Mouse (Mus musculus): ENCODE measurements around the gene Phf2.
A peak's percentile ranks its signal among the peaks of the same experiment; 100 is the strongest.

Phf2 gene

DNA sequence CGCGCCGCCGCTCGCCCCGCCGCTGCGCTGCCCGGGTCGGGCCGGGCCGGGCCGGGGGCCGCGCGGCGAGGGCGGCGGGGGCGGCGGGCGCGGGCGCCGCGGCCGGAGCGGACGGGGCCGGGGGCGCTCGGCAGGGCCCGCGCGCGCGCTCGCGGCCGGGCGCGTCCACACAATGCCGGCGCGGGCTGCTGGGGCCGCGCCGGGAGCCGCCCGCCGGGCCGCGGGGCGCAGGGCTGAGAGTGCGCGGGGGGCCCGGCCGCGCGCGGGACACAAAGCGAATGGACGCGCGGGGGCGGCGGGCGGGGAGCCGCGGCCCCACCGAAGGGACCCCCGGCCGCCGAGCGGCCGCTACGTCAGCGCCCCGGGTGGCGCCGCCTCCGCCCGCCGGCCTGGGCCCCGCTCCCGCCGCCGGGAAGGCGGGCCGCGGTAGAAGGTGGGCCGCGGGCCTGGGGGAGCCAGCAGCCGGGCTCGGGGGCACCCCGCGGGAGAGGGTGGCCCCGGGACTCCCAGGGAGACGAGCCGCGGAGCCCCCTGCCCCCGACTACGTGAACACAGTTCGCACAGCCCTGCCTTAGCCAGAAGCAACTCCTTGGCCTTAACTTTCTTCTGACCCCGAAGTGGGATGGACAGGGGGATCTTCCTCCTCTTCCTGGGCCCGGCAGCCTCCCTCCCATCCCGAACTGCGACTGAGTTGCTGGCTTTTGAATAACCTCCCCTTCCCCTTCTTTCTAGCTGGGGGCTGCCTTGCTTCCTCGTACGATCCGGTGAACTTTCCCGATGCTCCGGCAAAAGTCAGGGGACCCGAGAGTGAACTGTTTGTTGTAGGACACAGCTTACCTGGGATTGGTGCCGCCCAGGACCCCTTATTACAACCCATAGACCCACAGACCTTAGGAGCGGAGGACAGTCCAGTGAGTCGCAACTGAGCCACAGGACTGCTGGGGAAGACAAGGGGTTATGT lies at the start of gene Phf2:
Gene Phf2, minus strand, starts transcription at position 349 of the 961 bp plus-strand sequence.
- DNase-seq, result peak; percentile 61 to 69

DNA sequence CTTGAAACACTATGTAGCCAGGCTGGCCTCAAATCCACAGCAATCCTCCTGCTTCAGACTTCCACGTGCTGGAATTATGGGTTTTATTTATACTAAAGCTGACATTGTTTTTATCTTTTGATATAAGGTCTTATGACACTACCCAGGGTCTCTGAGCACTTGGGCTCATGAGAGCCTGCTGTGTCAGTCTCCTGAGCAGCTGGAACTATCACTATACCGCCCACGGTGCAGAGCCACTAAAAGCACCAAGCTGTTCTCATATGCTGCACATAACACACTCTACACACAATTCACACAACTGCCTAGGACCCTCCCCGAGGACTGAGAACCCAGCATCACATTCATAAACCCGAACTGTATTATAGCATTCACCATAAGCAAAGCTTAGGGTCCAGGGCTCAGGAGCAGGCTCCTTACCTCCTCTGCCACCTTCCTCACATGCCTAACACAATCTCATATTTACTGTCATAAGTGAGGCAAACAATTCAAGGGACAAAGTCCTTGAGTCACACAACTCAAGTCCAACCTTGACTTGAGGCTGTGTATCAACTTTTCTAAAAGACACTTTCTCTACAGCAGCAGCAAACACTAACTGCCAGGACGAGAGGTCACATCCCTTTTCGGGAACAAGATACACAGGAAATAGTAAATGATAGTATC lies 49.0 kb upstream of the Phf2 start:
- no peak for DNase-seq

DNA sequence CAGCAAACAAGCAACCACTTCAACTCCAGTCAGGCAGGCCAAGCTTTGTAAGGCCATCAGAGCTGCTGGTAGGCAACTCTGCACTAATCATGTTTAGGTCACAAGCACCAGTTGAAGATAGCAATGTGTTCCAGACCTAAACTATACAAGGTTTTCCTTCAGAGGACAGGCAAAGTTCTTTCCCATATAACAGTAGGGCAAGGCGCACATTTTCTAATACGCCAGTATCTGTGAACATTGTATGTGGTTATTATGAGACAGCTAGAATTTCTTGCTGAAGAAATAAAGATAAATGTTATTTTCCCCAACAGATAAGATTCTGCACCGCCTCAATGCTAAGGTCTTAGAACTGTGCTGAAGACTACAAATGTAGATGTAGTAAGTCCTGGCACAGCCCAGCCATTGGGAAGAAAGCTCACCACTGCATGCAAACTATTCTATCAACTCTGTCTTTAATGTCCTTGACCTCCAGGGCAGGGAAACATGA lies 46.2 kb upstream of the Phf2 start:
- DNase-seq, result no peak

DNA sequence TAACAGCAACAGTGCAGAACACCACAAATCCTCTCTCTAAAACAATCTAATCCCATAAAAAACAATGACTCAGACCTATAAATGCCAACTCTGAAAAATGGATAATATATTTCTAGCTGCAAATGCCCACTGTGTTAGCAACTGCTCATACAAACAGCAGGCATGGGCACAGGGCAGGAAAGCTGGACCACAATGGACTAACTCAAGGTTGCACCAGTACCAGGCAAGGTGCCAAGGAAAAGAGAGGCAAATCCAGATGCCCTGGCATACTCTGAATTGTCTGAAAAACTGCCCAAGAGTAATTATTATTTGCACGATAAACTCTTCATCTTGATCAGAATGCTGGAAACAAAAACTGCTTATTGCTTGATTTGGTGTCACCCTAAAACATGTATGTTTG lies 42.8 kb upstream of the Phf2 start:
- no peak for DNase-seq

DNA sequence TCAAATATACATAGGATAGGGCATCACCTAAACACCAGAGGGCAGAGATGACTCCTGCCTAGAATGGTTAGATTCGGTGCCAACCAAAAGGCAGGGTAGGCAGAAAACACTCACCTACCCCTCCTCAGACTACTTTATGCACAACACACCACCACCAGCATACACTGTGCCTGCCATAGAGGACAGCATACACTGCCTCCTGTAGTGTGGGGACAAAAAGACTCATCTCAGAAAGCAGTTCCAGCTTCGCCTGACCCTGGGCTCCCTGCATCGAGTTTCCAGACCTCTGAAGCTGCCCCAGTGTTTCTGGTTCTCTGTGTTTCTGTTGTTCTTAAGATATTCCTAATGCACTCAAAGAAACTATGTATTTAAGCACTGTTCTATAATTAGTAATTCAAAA lies 42.2 kb upstream of the Phf2 start:
- no peak for DNase-seq

DNA sequence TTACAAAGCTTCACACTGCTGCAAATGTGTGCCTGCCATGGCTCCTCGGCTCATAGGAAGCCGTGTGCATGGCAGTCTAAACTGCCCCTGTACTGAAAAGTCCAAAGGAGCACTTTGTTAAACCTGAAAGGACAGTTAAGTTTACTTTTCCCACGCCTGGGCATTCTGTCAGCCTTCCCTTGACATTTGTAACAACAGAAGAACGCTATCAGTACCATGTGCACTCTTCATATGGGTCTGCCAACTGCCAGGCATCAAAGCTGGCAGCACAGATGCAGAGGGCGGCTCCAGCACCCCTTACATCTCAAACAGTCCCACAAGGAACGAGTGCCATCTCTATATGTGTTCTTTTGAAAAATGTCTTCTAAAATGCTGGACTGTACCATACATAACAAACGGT lies 40.5 kb upstream of the Phf2 start:
- DNase-seq, result no peak

DNA sequence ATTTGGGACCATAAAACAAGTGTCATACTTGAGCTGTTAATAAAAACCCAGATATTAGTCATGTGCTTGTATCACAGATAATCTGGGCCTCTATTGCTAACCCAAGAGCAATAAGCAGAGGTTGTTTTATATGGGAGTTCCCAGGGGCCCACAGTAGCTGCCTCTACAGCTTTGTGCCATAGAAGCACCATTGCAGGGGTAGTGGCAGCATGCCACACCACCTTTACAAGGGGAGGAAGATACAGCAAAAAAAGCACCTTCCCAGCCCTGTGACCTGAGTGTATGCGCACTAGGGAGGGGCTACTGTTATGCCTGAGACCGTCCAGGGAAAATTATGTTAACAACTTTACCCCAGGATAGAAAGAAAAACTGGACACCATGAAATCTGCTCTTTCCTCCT lies 34.5 kb upstream of the Phf2 start:
- no peak for DNase-seq

DNA sequence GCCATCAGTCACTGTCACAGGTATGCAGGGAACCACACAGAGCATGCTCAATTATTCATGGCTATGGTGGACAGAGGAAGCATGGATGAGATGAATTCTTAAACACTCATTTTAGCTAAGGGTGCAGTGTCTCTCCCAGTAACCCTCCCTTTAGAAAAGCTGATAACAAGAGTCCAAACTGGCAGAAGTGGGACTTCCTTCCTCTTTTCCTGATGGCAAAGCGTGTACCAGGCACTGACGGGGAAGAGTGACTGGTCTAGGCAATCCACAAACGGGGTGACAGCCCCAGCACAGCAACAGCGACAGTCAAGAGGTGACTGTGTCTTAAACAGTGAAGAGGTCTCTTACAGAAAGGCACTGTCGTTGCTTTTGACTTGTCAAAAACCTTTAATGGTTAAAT lies 24.5 kb upstream of the Phf2 start:
- DNase-seq, result no peak

DNA sequence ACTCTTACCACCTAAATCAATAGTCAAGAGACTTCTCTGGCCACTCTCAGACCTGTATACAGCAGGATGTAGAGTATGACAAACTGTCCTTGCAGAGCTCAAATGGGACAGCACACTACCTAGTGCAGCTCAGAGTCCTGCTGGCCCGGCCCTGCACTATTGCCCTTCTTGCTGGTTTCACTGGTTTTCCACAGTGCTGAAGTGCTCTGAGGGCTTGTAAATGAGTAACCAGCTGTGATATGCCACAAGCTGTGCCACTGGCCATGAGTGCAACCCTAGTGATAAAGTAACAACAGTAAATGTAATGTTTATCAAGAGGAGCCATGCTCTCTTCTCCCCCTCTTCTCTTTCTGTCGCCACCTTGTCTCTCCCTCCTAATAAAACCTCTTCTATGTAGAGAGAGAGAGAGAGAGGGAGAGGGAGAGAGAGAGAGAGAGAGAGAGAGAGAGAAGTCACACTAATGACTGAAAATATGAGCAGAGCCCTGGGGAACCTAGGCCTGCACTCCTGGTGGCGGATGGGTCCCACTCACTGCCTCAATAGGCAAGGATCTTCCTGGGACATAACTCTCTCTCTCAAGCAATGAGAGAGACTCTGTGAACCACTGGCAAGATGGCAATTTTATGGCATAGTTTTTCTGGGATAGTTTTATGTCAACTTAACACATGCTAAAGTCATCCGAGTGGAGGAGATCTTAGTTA lies 19.5 kb upstream of the Phf2 start:
- DNase-seq, result peak in 1 of 2 experiments; percentile 42

DNA sequence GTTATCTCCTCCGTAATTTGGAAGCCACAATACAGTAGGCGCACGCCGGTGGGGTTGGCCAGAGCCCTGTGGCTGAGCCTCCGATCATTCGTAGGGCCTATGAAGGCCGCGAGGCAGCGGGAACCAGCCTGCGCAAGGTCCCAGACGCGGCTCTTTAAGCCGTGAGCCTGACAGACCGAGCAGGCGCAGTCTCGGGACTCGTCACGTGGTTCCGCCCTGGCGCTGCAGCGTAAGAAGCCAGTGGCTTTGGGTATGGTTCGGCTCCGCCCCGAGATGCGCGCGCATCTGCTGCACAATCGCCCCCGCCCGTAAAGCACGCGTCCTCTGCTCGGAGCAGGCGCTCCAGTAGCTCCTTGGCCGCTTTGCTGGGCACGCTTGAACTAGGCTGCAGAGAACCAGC lies 7.6 kb upstream of the Phf2 start:
- DNase-seq, result peak; percentile 99 to 100

DNA sequence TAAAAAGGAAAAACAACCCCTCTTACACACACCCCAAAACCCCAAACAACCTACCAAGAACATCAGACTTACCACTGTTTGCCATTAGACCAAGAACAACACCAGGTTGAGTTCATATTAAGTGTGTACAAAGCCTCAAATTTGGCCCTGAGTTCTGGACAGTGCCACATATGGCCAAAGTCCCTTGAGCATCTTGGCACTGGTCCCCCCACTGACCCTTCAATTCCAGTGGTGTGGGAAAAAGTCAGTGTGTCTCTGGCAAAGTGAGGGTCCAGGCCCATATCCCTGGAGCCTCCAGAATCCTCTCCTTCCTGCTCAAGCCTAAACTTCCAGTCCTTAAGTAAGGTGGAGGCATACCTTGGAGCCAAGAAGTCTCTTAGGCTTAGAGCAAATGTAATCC lies 6.9 kb upstream of the Phf2 start:
- DNase-seq, result no peak

DNA sequence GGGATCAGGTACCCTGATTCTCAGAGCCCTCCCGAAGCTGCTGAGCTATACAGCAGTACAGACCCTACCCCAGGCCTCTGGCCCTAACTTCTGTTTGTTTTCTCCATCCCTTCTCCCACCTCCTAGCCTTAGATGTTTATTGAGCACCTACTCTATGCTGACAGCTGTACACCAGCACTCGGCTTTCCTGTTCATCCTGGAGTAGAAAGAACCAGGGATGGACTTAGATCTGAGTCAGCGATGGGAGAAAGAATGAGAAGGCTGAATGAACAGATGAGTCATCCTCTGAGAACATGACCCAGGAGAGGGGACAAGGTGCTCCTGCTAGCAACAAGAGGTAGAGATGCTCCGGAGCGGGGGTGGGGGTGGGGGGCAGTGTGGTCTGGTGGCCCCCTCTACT lies 1.8 kb upstream of the Phf2 start:
- DNase-seq, result no peak

DNA sequence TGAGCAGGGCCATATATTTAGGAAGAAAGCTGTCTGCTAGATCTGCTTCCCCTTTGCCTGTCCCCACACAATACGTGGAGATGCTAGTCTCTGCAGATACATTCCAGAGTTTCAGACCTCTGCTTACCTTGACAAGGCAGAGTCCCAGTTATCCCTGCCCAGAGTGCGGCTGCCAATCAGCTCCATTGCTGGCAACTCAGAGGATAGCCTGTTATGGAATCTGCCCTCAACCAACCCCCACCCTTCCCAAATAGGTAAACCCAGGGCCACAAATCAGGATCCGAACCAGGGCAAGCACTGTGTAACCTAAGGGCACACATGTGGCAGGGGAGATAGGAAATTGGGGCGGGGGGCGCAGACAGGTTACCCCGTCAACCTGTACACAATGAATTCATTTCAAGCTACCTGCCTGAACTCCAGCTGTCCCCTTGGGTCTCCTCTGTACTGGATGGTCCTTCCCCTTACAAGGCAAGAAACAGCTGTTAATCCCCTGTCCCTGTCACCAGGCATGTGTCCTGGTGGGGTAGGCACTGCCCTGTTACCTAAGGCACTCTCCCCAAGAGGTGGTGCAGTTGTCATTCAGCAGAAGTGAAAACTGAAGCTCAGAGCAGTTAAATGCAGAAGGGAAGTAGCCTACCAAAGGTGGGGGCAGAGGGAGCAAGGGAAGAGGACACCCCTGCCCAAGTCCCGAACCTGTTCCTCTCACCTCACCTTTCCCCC lies 1.1 kb upstream of the Phf2 start:
- peak in 1 of 2 experiments; percentile 32 for DNase-seq

DNA sequence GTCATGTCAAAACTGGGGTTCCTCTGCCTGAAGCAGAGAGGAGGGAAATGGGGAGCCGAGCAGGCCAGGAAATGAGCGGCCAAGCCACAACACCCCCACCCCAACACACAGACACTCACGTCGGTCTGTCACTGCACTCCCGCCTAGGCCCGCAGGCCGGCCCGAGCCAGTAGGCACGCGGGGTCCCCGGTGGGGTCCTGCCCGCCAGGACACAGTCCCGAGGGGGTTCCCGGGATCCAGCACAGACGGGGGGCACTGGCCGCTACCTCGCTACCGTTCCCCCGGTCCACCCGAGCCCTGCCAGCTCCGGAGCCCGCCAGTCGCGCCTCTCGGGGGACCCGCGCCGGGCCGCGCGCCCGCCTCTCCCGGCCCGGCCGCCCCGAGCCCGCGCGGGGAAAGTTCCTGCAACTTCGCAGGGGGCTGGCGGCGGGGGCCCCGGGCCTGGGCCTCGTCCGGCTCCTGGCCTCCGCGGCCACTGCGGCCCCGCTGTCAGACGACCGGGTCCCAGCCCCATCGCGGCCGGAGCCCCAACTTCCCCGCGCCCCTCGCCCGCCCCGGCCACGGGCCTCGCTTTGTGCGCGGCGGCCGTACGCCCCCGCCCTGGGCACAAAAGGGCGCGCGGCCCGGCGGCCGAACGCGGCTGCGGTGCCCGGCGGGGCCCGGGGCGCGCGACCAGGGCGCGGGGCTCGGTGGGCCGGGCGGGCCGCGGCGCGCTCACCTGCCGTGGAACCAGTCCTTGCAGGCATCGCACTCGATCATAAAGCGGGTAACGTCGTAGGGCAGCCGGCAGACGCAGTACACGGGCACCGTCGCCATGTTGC lies 759 bp downstream of the Phf2 start:
- peak; percentile 62 to 76 for DNase-seq

DNA sequence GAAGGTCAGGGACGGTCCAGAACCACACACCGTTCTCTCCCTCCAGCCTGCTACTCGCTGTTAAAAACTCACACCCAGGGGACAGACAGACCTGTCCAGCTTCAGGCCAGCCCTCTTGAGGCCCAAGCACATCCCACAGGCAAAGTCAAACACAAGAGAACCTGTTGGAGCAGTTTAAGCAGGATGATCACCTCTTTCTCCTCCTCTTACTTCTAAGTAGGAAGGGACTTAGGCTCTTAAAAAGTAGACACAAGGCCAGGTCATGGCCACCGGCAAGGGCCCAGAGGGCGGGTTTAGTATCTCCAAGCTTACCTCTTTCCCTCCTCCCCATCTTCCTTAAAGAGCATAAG lies 1.3 kb downstream of the Phf2 start:
- DNase-seq, result no peak

DNA sequence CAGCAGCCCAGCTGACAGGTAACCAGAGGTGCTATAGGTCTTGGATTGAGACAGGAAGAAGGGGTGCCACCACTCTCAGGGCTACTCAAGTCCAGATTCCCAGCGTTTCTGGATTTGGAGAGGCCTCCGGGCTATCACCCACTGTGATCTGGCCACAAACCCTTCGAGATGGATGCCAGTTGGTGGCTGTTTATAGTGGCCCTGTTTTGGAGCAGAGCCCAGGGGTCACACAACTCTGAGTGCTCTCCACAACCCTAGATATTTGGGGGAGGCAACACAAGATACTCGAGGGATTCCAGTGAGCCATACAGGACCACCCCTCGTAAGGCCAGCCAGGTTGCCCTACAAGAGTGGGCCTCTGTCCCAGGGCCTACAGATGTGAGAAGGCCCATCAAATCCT lies 1.8 kb downstream of the Phf2 start:
- DNase-seq, result no peak

DNA sequence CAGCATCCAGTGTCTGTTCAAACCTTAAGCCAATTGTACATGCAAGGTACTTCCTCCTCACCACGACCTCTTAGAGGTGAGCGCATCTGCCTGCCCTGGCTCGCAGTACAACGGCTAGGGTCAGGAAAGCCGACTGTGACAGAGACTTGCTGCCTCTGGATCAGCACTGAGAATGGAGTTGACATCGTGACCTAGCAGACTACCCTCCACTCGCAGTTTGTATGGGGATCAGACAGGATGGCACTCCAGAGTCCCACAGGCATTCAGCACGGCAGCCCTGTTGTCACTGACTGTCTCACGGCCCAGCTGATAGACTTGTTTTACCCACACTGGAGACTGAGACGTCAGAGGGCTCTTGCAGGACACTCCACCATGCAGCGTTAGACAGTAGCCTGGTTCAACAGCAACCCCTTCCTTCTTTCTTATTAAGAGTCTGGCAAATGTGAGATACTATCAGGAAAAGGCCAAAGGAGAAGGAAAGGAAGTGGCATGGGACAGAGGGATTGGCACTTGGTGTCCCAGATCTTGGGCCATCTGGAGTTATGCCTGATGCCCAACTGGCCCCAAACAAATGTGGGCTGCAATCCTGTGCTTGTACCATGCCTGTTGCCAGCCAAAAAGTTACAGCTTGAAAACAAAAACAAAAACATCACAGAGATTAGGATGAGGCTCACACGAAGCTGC lies 6.1 kb downstream of the Phf2 start:
- DNase-seq, result no peak

DNA sequence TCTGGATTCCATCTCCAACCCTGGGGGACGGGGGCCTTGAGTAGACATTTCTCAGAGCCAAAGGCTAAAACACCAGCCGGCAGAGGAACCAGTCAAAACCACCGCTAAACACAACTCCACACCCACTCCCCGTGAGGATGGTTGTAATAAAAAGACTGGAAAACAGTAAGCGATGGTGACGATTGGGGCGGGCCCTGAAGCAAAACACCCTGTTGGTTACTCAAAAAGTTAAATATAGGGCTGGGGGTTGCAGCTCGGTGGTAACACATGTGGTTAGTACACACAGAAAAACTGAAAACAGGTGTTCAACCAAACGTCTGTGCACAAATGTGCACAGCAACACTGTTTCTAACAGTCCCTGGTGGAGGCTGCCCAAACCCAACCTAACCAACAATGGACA lies 7.4 kb downstream of the Phf2 start:
- no peak for DNase-seq

DNA sequence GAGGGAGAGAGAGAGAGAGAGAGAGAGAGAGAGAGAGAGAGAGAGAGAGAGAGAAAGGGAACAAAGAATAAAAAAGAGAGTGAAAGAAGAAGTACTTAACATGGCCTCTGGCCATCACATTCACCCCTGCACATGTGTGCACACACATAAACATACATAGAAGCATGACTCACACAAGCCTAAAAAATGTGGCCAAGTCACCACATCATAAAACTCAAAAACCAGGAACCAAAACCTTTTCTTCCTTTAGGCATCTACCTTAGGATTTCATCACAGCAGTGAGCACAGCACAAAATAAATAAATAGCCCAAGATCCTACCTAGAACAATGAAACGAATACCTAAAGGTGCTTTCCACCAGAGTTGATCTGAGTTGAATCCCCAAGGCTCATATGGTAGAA lies 9.0 kb downstream of the Phf2 start:
- no peak for DNase-seq

DNA sequence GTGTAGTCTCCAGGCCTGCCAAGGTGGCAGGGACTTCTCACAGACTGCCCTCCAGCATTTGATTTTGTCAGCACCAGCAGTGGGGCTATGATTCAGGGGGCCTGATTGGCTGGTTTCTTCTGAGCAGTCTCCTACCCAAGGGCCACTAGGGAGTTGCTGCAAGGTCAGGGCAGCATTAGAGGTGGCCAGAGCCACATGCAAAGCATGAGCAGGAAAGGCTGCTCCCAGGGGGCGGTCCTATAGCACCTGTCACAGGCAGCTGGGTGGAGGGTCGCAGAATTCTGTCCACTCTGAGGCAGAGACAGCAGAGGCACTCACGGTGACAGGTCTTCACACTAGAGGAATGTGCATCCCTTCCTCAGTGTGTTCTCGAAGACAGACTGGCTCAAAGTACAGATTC lies 12.1 kb downstream of the Phf2 start:
- no peak for DNase-seq

DNA sequence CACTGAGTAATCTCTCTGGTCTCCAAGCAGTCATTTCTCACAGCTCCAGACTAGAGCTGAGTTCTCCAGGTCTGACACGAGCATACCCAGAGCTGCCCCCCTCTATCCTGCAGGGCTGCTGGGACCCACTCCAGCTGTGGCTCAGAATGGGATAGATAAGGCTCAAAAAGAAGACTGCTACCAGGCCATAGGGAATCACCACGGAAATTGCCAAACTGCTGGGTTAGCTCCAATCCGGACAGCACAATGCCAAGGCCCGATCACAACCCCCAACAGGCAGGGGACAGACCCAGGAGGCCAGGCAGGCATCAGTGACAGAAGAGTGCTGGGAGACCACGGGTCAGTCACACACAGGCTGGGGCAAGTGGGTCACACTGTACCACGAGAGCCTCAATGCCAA lies 12.9 kb downstream of the Phf2 start:
- DNase-seq, result no peak
